Mouse (Mus musculus): Measurements from ENCODE around the gene Vmn1r174. TPM values are rescaled to one million over a fixed set of nuclear protein-coding genes. Genes with fewer than 3 reads are reported as not detected.
"Not testable (repeated sequence)": the region's sequence is repeated elsewhere in the genome, so short reads cannot be mapped to it uniquely, and the experiment has no call there.

Vmn1r174 gene
- not detected for total RNA-seq (2021)
- long read RNA-seq, experiment 1, result 0 reads
- long read RNA-seq, experiment 2, result 0 reads

GRCm38 (mm10) chr7:23751970-23752369 is at the start of gene Vmn1r174:
Vmn1r174 (plus strand) TSS chr7:23752270.
- H3K4me3 ChIP-seq; intact Hi-C loops (cut with DNase I); DNase-seq (ENCODE audit: extremely low spot score in 1 of 2, low spot score in 2 of 2); H3K27ac ChIP-seq: not testable (repeated sequence)

- intact Hi-C loops (cut with DNase I), result no loop called here
- Histone ChIP-seq H3K4me3 (no peak overlapping the region), H3K27ac (no peak overlapping the region)
- no peak for TF ChIP-seq CTCF (IDR thresholded peaks at IDR 0.05)
- no peak for DNase-seq (ENCODE audit: extremely low spot score in 1 of 2, low spot score in 2 of 2)
Observed at GRCm38 (mm10) chr7:23784526-23784925, 32.5 kb downstream of the Vmn1r174 start.

- intact Hi-C loops (cut with DNase I); H3K4me3 ChIP-seq; H3K27ac ChIP-seq; DNase-seq (ENCODE audit: extremely low spot score in 1 of 2, low spot score in 2 of 2): not testable (repeated sequence)
Observed at GRCm38 (mm10) chr7:23810543-23810942, 58.5 kb downstream of the Vmn1r174 start, which contains the start of gene Vmn1r175. Vmn1r175 (minus strand) TSS chr7:23810643.

Other genes with a start within 250 kb of the Vmn1r174 start
- not detected for gene Vmn1r167, start 245.1 kb upstream of the Vmn1r174 start, total RNA-seq (2021)
- gene Vmn1r168, start 212.5 kb upstream of the Vmn1r174 start, total RNA-seq (2021), result not detected
- gene Vmn1r169, start 176.7 kb upstream of the Vmn1r174 start, total RNA-seq (2021), result not detected
- not detected for gene Vmn1r170, start 146.1 kb upstream of the Vmn1r174 start, total RNA-seq (2021)
- not detected for gene Vmn1r171, start 121.5 kb upstream of the Vmn1r174 start, total RNA-seq (2021)
- gene Vmn1r172, start 94.0 kb upstream of the Vmn1r174 start, total RNA-seq (2021), result not detected
- gene Vmn1r173, start 51.6 kb upstream of the Vmn1r174 start, total RNA-seq (2021), result not detected
- not detected for gene Vmn1r175, start 58.4 kb downstream of the Vmn1r174 start, total RNA-seq (2021)
- not detected for gene Vmn1r176, start 85.1 kb downstream of the Vmn1r174 start, total RNA-seq (2021)
- not detected for gene Vmn1r177, start 114.2 kb downstream of the Vmn1r174 start, total RNA-seq (2021)
- gene Vmn1r178, start 139.7 kb downstream of the Vmn1r174 start, total RNA-seq (2021), result not detected
- gene Vmn1r179, start 174.7 kb downstream of the Vmn1r174 start, total RNA-seq (2021), result not detected
- gene Vmn1r180, start 198.4 kb downstream of the Vmn1r174 start, total RNA-seq (2021), result not detected
- gene Vmn1r181, start 222.3 kb downstream of the Vmn1r174 start, total RNA-seq (2021), result not detected
- not detected for gene V1rd19, start 249.4 kb downstream of the Vmn1r174 start, total RNA-seq (2021)